Mouse (Mus musculus): ENCODE data around the gene Mcat. TPM values are rescaled to one million over a fixed set of nuclear protein-coding genes. Genes with fewer than 3 reads are reported as not detected.
A peak's percentile ranks its signal among the peaks of the same experiment; 100 is the strongest.
"Not testable (repeated sequence)": the region's sequence is repeated elsewhere in the genome, so short reads cannot be mapped to it uniquely, and the experiment has no call there.

Gene Mcat
- polyA plus RNA-seq, 1 experiment from 2014 or later: 24.9 TPM

GRCm38 (mm10) chr15:83518215-83519048, 45.2 kb downstream of the Mcat start:
- Histone ChIP-seq H3K4me1 (replicated peaks; ENCODE audit: control insufficient read depth, insufficient read depth) (no peaks in the 10 kb centered on the region), H3K9ac (ENCODE audit: low read length) (no peak overlapping the region), H3K9me3 (ENCODE audit: control insufficient read depth, low read length) (no peaks in the 10 kb centered on the region), H3K27ac (replicated peaks) (no peak overlapping the region), H3K4me3 (ENCODE audit: low read depth, low read length) (0 out of 2 replicates have a peak overlapping the region, but pooled peaks have one; percentile 10), H3K4me2 (replicated peaks; ENCODE audit: low read depth) (peak overlapping the region; percentile 23; the same call in 1 of the 2 replicates), H3K27me3 (ENCODE audit: control insufficient read depth, insufficient read depth, low read length) (no peaks in the 10 kb centered on the region), H3K36me3 (ENCODE audit: control insufficient read depth, insufficient read depth, low read length) (no peaks in the 10 kb centered on the region)
- ATAC-seq (ENCODE audit: low FRiP score, low TSS enrichment) (peak; percentile 60; the same call in 1 of the 2 replicates), DNase-seq (ENCODE audit: low spot score) (peak; percentile 63)
- TF ChIP-seq EP300 (optimal IDR thresholded peaks at IDR 0.05) (no peak), CTCF (IDR thresholded peaks at IDR 0.05; ENCODE audit: low read depth) (peak; percentile 94)
- WGBS: 33% methylated on average over 20 of the region's 20 CpGs

GRCm38 (mm10) chr15:83515018-83515417, 48.6 kb downstream of the Mcat start:
- Histone ChIP-seq H3K4me3 (ENCODE audit: low read depth, low read length) (no peak overlapping the region), H3K4me2 (replicated peaks; ENCODE audit: low read depth) (no peak overlapping the region), H3K36me3 (ENCODE audit: control insufficient read depth, insufficient read depth, low read length) (no peaks in the 10 kb centered on the region), H3K9me3 (ENCODE audit: control insufficient read depth, low read length) (no peaks in the 10 kb centered on the region), H3K27me3 (ENCODE audit: control insufficient read depth, insufficient read depth, low read length) (no peaks in the 10 kb centered on the region), H3K27ac (replicated peaks) (no peak overlapping the region), H3K4me1 (replicated peaks; ENCODE audit: control insufficient read depth, insufficient read depth) (no peaks in the 10 kb centered on the region), H3K9ac (ENCODE audit: low read length) (no peak overlapping the region)
- ATAC-seq (ENCODE audit: low FRiP score, low TSS enrichment) (no peak), DNase-seq (ENCODE audit: low spot score) (no peak)
- no peak for TF ChIP-seq CTCF (IDR thresholded peaks at IDR 0.05; ENCODE audit: low read depth)
- no peak for TF ChIP-seq EP300 (optimal IDR thresholded peaks at IDR 0.05)
- 52% methylated on average over 5 of the region's 5 CpGs for WGBS

- H3K4me2 ChIP-seq (replicated peaks; ENCODE audit: low read depth): no peak overlapping the region
- H3K4me3 ChIP-seq (ENCODE audit: low read depth, low read length): no peak overlapping the region
- WGBS: 69% methylated on average over 13 of the region's 13 CpGs
- ATAC-seq (ENCODE audit: low FRiP score, low TSS enrichment) (no peak), DNase-seq (ENCODE audit: low spot score) (no peak)
- H3K27me3 ChIP-seq (ENCODE audit: control insufficient read depth, insufficient read depth, low read length): no peaks in the 10 kb centered on the region
- no peaks in the 10 kb centered on the region for H3K4me1 ChIP-seq (replicated peaks; ENCODE audit: control insufficient read depth, insufficient read depth)
- no peak overlapping the region for H3K9ac ChIP-seq (ENCODE audit: low read length)
- no peaks in the 10 kb centered on the region for H3K36me3 ChIP-seq (ENCODE audit: control insufficient read depth, insufficient read depth, low read length)
- no peak overlapping the region for H3K27ac ChIP-seq (replicated peaks)
- no peaks in the 10 kb centered on the region for H3K9me3 ChIP-seq (ENCODE audit: control insufficient read depth, low read length)
- TF ChIP-seq CTCF (IDR thresholded peaks at IDR 0.05; ENCODE audit: low read depth) (no peak), EP300 (optimal IDR thresholded peaks at IDR 0.05) (no peak)
These were observed 50.9 kb downstream of the Mcat start for GRCm38 (mm10) chr15:83512489-83513281.

- H3K4me2 ChIP-seq (replicated peaks; ENCODE audit: low read depth): peak within 1 kb of the TSS; percentile 72
- H3K9me3 ChIP-seq (ENCODE audit: control insufficient read depth, low read length): no peaks in the 10 kb centered on the region
- H3K4me3 ChIP-seq (ENCODE audit: low read depth, low read length): peak within 1 kb of the TSS; percentile 49
- no peaks in the 10 kb centered on the region for H3K36me3 ChIP-seq (ENCODE audit: control insufficient read depth, insufficient read depth, low read length)
- ATAC-seq (ENCODE audit: low FRiP score, low TSS enrichment) (peak; percentile 95), DNase-seq (ENCODE audit: low spot score) (peak; percentile 97)
- H3K27ac ChIP-seq (replicated peaks): no peak within 1 kb of the TSS
- no peaks in the 10 kb centered on the region for H3K4me1 ChIP-seq (replicated peaks; ENCODE audit: control insufficient read depth, insufficient read depth)
- TF ChIP-seq CTCF (IDR thresholded peaks at IDR 0.05; ENCODE audit: low read depth): no peak
- no peak for TF ChIP-seq EP300 (optimal IDR thresholded peaks at IDR 0.05)
- no peaks in the 10 kb centered on the region for H3K27me3 ChIP-seq (ENCODE audit: control insufficient read depth, insufficient read depth, low read length)
- WGBS: 10% methylated on average over 41 of the region's 41 CpGs
- H3K9ac ChIP-seq (ENCODE audit: low read length): peak within 1 kb of the TSS; percentile 59
These were observed 52.7 kb downstream of the Mcat start, which contains the start of gene Ttll1 for GRCm38 (mm10) chr15:83510805-83511405. Ttll1 (minus strand) TSS chr15:83510893.

DNA sequence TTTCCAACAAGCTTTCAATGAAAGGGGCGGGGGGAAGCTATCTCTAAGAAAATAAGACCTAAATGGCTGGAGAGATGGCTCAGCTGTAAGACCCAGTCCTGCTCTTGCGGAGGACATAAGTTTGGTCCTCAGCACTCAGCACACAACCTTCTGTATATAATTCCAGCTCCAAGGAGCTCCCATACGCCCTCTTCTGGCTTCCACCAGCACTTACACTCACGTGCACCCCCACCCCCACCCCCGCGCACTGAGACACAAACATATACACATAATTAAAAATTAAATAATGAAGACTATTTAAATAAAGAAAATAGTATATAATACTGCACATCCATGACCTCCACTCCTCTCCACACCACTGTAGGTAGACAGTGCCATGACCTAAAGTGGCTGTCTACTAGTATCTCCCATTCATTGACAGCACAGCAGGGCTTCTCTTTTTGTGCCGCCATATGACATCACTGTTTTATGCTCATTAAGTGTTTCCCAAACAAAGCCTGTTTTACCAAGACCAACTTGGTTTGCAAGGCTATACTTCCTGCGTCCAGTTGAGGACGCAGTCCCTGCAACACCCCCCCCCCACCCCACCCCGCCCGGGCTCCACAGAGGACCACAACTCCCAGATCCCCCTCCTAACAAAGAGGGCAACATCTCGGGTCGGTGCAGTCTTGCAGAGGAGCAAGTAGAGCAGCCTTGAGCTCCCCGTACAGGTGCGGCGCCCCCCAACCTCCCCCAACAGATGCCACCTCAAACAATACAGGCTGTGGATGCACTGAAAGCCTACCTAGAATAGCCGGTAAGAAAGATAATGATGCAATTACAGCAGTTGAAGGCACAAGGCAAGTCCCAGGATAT, 53.4 kb downstream of the Mcat start:
- no peak for DNase-seq (ENCODE audit: low spot score)
- WGBS: 25% methylated on average over 17 of the region's 17 CpGs
- Histone ChIP-seq H3K4me1 (replicated peaks; ENCODE audit: control insufficient read depth, insufficient read depth) (no peaks in the 10 kb centered on the region), H3K36me3 (ENCODE audit: control insufficient read depth, insufficient read depth, low read length) (no peaks in the 10 kb centered on the region), H3K4me3 (ENCODE audit: low read depth, low read length) (peak overlapping the region; percentile 49), H3K27ac (replicated peaks) (no peak overlapping the region), H3K4me2 (replicated peaks; ENCODE audit: low read depth) (peak overlapping the region; percentile 72), H3K27me3 (ENCODE audit: control insufficient read depth, insufficient read depth, low read length) (no peaks in the 10 kb centered on the region), H3K9me3 (ENCODE audit: control insufficient read depth, low read length) (no peaks in the 10 kb centered on the region), H3K9ac (ENCODE audit: low read length) (peak overlapping the region; percentile 59)
- peak; percentile 56 for ATAC-seq (ENCODE audit: low FRiP score, low TSS enrichment)
- TF ChIP-seq CTCF (IDR thresholded peaks at IDR 0.05; ENCODE audit: low read depth) (peak; percentile 42), EP300 (optimal IDR thresholded peaks at IDR 0.05) (no peak)

DNA sequence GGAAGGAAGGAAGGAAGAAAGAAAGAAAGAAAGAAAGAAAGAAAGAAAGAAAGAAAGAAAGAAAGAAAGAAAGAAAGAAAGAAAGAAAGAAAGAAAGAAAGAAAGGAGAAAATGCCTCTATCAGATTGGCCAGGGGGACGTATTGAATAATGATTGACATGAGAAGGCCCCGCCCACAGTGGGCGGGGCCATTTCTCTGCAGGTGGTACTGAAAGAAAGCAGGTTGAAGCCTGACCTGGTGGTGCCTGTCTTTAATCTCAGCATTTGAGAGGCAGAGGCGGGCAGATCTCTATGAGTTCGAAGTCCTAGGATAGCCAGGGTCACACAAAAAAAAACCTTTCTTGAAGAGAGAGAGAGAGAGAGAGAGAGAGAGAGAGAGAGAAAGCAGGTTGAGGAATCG, 62.1 kb downstream of the Mcat start:
- 79% methylated on average over 6 of the region's 6 CpGs for WGBS
- not testable (repeated sequence) for H3K4me2 ChIP-seq (replicated peaks; ENCODE audit: low read depth)

More for the DNA sequence above, 62.1 kb downstream of the Mcat start:
- not testable (repeated sequence) for H3K27ac ChIP-seq (replicated peaks); H3K27me3 ChIP-seq (ENCODE audit: control insufficient read depth, insufficient read depth, low read length); H3K4me3 ChIP-seq (ENCODE audit: low read depth, low read length); DNase-seq (ENCODE audit: low spot score); ATAC-seq (ENCODE audit: low FRiP score, low TSS enrichment); H3K9ac ChIP-seq (ENCODE audit: low read length); H3K4me1 ChIP-seq (replicated peaks; ENCODE audit: control insufficient read depth, insufficient read depth); H3K36me3 ChIP-seq (ENCODE audit: control insufficient read depth, insufficient read depth, low read length); H3K9me3 ChIP-seq (ENCODE audit: control insufficient read depth, low read length)

Data from stomach, postnatal 0 days (tissue).